Mouse (Mus musculus) erythroblast, adult 5-6 weeks (primary cell): ENCODE results near the gene Prcc. TPM values are rescaled to one million over a fixed set of nuclear protein-coding genes. Genes with fewer than 3 reads are reported as not detected.
"Not testable (repeated sequence)": the region's sequence is repeated elsewhere in the genome, so short reads cannot be mapped to it uniquely, and the experiment has no call there.

Source experiments
- ATAC-seq: replicated peaks from 2 replicates; pipeline ENCODE4 v1.8.0; 2016; ENCODE audit warnings: moderate number of reproducible peaks, mild to moderate bottlenecking, moderate TSS enrichment, inconsistent platforms; ENCODE audit not compliant: poor library complexity, low FRiP score, severe bottlenecking
- total RNA-seq, 2 experiments: library from RNA; stranded (forward) in 1 of 2; stranded (reverse) in 1 of 2; fragments of 150-400 nt in 1 of 2; fragments of 200-764, 138-1000 nt in 1 of 2; gene quantifications; 2 replicates each; pipeline versions ENCODE4 v1.2.3 to v1.2.4; 2015 to 2017; ENCODE audit warnings: low replicate concordance in 2 of 2

The Prcc gene
- total RNA-seq, 2 experiments from 2014 or later: 14.8 to 17.8 TPM

DNA sequence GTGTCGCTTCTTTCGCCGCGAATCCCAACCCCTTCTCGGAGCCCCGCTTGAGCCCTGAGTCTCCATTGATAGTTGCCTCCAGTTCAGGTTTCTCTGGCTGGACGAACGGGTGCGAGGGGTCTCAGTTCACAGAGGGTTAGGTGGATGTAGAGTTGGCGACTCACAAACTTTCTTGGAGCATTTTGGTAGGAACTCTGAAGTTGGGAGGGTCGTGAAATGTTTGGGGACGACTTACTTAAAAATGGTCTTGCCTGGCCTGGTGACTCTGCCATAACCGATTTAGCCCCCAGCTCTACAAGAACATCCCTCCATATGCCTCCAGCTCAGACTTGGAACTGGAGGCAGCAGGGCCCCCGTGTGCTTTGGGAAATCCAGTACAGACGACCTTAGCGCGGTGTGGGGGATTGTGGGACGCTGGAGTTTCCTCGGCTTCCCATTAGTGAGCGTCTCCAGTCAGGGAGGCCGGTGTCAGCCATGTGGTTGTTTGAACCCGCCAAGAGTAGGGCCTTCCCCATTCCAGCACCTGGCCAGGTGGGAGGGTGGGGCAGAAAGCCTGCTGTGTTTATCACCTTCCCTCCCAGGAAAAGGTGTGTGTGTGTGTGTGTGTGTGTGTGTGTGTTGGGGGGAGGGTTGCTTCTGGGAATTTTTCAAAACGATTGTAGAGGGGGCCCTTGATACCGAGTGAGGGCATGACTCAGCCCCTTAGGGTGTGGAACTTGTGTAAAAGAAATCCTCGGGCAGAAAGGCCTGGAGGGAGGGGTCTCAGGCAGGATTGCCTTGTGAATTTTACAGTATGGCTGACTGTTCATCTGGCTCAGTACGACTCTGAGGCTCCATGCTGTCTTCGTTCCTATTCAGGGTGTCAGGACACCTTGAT, 21.8 kb upstream of the Prcc start:
- peak; percentile 35 for ATAC-seq

GRCm38 (mm10) chr3:87906601-87906980, 21.2 kb upstream of the Prcc start:
- no peak for ATAC-seq

GRCm38 (mm10) chr3:87905880-87906485, 20.6 kb upstream of the Prcc start, which contains the start of gene Hdgf:
Hdgf (plus strand) TSS chr3:87906321.
- ATAC-seq: peak; percentile 85

DNA sequence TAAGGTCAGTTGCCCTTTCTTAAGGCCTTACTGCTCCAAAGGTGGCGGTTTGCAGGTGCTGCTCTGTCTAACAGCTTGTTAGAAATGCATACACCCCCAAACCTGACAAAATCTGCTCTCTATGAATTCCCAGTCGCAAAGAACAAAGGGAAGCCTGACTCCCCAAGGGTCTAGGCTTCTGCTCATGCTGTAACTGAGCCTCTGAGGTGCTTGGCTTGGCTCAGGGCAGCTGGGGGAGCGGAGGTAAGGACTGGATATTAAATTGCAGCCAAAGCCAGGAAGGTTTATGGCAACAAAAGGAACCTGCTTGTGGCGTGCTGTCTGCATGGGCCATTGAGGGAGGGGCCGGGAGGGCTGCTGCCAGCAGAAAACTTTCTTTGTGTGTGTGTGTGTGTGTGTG, 18.4 kb upstream of the Prcc start:
- no peak for ATAC-seq

DNA sequence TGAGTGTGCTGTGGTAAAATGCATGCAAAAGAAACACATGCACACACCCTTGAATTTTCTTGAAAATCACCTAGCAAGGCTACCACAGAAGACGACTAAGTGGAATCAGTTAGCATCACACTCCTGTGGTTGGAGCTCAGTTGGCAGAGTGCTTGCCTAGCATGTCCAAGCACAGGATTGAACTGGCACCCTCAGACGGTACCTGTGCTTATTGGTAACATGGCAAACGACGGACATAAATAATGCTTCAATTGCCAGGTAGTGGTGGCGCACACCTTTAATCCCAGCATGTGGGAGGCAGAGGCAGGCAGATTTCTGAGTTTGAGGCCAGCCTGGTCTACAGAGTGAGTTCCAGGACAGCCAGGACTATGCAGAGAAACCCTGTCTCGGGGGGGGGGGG, 16.6 kb upstream of the Prcc start:
- not testable (repeated sequence) for ATAC-seq

- ATAC-seq: peak; percentile 80
These were observed 15.7 kb upstream of the Prcc start for GRCm38 (mm10) chr3:87901036-87901624.

DNA sequence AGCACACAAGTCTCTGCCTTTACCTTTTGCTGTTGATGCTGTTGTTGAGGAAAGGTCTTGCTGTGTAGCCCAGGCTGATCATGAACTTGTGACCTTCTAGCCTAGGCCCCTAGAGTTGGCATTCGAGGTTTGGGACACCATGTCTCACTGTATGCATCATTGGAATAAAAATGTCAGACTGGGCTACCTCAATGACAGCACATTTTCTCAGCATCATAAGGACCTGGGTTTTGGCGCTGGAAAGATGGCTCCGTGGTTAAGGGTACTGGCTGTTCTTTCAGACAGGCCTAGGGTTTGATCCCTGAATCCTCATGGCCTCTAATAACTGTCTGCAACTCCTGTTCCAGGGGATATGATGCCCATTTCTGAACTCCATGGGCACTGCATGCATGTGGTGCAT, 14.4 kb upstream of the Prcc start:
- no peak for ATAC-seq

DNA sequence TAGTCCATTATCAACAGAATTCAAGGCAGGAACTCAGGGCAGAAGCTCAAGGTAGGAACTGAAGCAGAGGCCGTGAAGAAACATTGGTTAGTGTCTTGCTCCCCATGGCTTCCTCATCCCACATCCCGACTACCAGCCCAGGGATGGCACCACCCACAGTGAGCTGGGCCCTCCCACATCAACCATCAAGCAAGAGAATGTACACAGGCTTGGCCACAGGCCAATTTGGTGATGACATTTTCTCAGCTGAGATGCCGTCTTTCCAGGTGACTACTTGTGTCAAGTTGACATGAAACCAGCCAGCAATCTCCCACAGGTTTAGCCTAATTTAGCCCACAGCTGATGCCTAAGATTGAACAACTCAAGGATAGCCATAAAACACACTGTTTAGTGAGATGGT, 13.9 kb upstream of the Prcc start:
- ATAC-seq: no peak

GRCm38 (mm10) chr3:87893367-87893905, 8.0 kb upstream of the Prcc start:
- ATAC-seq: peak; percentile 64

- ATAC-seq: no peak
These were observed 6.1 kb upstream of the Prcc start for GRCm38 (mm10) chr3:87891481-87891880.

DNA sequence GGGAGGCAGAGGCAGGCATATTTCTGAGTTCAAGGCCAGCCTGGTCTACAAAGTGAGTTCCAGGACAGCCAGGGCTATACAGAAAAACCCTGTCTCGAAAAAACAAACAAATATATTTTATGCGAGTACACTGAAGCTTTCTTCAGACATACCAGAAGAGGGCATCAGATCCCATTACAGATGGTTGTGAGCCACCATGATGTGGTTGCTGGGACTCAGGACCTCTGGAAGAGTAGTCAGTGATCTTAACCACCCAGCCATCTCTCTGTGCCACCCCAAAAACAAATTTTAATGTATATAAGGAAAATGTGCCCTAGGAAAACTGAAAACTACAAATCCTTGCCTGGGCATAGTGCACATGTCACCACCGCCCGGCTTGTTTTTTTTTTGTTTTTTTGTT, 2.0 kb upstream of the Prcc start:
- ATAC-seq: not testable (repeated sequence)

GRCm38 (mm10) chr3:87886416-87886815, 1.0 kb upstream of the Prcc start:
- no peak for ATAC-seq

DNA sequence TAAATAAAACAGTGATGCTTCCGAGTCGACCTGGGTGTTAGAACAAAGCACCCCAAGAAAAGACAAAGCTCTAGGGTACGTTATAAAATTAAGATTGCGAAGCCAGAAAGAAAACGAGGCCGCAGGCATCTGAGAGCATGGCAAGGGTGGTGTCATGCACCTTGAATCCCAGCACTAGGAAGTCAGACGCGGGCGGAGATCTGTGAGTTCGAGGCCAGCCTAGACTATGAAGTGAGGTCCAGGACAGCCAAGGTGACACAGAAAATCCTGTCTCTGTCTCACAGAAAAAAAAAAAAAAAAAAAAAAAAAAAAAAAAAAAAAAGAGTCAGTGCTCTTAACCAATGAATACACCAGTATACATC, 577 bp upstream of the Prcc start:
- ATAC-seq: peak; percentile 31

DNA sequence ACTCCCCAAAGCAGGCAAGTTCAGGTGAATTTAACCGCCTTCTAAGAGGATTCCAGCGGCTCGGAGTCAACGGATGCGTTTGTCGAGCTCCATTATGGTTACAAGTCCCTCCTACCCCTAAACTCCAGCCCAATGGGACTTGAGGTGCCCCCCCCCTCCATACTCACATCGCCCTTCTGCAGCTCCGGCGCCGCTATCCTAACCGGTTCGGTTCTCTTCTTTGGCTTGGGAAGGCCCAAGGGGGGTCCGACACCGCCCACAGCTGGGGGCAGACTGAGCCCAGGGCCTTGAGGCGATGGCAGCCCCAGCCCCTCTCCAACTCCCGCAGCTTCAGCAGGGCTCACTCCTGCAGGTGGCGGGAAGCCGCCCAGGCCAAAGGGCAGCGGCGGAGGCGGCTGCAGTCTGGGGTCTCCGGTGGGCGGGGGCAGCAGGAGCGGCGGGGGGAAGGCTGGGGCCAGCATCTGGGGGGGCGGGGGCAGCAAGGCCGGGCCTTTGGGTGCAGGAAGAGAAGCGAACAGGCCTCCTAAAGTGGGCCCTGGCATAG, 628 bp downstream of the Prcc start:
- ATAC-seq: peak; percentile 11; the same call in 1 of the 2 replicates

DNA sequence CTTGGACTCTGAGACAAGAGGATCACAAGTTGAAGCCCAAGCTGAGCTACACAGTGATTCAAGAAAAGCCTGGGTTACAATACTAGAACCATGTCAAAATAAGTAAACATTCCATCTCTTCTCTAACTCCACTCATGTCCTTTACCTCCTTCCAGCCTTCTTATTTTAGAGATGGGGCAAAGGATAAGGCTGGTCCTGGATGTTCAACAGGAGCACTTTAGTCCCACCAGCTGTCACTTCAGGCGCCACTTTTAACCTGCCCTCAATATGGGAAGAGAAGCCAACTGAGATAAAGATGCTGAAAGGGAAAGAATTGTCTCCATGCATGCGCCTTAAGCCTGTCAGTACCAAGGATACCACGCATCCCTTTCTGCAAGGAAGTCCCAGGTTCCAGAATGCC, 1.1 kb downstream of the Prcc start:
- ATAC-seq: no peak

DNA sequence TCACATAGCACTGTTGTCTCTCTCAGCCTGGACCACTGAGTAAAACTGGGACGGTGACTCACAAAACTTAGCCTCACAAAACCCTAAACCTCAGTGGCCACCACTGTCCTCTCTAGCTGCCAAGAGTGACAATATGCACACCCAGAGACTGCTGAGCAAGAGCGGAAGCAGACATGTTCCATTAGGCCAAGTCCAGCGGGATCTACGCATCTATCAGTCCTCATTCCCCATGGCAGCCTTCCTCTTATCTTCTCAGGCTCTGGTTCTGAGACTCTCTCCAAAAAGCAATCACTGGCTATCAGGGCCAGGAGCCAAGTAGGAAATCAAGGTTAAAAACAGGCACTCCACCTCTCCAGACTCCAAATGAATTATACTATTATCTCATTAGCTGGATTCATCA, 7.7 kb downstream of the Prcc start:
- no peak for ATAC-seq

DNA sequence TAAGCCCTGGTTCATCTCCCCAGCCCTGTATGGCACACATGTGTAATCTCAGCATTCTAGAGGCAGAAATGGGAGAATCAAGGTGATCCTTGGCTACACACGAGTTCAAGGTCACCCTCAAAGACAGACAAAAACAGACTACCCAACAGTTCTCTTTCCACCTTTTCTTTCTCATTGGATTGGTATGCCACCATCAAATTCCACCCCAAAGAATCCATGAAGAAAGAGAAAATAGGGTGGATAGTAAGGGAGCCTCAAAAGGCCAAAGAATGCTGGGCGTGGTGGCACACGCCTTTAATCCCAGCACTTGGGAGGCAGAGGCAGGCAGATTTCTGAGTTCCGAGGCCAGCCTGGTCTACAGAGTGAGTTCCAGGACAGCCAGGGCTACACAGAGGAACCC, 21.3 kb downstream of the Prcc start:
- ATAC-seq: not testable (repeated sequence)

GRCm38 (mm10) chr3:87859813-87860212, 25.6 kb downstream of the Prcc start:
- peak; percentile 85 for ATAC-seq

- ATAC-seq: no peak
These were observed 27.7 kb downstream of the Prcc start for GRCm38 (mm10) chr3:87857666-87858065.

DNA sequence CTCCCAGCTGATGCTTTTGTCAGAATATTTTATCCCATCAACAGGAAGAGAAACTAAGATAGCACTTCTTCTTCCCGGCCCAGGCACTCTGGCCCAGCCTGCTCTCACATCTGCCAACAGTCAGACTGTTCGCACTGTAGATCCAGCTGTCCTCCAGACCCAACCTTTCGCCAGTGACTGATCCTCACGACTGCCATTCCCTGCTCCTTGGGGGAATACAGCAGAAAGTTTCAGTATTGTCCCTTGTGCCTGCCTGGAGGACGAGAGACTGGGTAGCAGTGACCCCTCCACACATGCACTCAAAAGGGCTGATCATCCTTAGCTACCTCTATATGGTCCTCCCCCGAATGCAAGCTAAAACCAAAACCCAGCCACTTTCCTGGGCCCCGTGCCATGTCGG, 29.5 kb downstream of the Prcc start:
- no peak for ATAC-seq
